In the genomic region with DNA sequence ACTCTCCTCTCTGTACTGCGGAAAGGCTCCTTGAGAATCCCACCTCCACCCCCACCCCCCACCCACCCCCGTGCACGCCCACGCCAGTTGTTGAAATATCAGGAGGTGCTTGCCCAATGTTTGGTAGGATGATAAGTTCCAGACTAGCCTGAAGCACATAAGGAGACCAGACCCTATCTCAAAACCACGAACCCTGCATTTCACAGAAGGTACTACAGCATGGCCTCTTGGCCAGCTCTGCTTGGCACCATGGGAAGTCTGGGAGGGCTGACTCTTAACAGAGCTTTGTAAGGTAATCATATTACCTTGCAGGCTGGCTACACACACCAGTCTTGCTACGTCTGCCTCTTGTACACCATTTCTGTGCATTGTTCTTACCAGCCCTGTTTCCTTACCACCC, we compare ENCODE assay signal across 18 mouse cellular contexts. TPM values are rescaled to one million over a fixed set of nuclear protein-coding genes. Genes with fewer than 3 reads are reported as not detected.
DNase-seq lines count a peak whose midpoint lies in the region; ATAC-seq lines count a peak whose summit lies in the region.
"Had no signal": no experiment of that assay in that cellular context is flagged by ENCODE, and none has a peak within 500 bp of the region (broad histone marks: within the 10 kb centered on the region; RNA-seq: fewer than 3 reads in every experiment).

No protein-coding gene starts in this region.

- H3K27ac ChIP-seq in heart, embryonic 14.5 days (replicated peaks in 1 of 2; ENCODE audit: control insufficient read depth in 1 of 2, insufficient read depth in 1 of 2, low read depth in 2 of 2, low read length in 2 of 2): 0 out of 4 replicates have a peak overlapping the region, but pooled peaks of 1 of the 2 experiments have one; percentile 28
- H3K27ac ChIP-seq: forebrain, embryonic 10.5 days; stomach, embryonic 15.5 days had no signal

- no peaks in the 10 kb centered on the region for H3K9me3 ChIP-seq in heart, embryonic 14.5 days (ENCODE audit: control insufficient read depth, low read length)
- H3K9me3 ChIP-seq: forebrain, embryonic 10.5 days; stomach, embryonic 15.5 days had no signal

- H3K4me1 ChIP-seq in heart, embryonic 14.5 days (ENCODE audit: control insufficient read depth in 2 of 2, insufficient read depth in 2 of 2, low read length in 2 of 2): peaks cover 13 to 22% of the 10 kb centered on the region in 2 experiments

- no peaks in the 10 kb centered on the region for H3K27me3 ChIP-seq in heart, embryonic 14.5 days (ENCODE audit: control insufficient read depth, insufficient read depth, low read length)
- H3K27me3 ChIP-seq: stomach, embryonic 15.5 days had no signal

- no peaks in the 10 kb centered on the region for H3K36me3 ChIP-seq in heart, embryonic 14.5 days (ENCODE audit: control insufficient read depth, insufficient read depth, low read length)
- H3K36me3 ChIP-seq: forebrain, embryonic 10.5 days; stomach, embryonic 15.5 days had no signal

- H3K9ac ChIP-seq in heart, embryonic 14.5 days (ENCODE audit: low read length): 0 out of 2 replicates have a peak overlapping the region, but pooled peaks have one; percentile 30
- H3K9ac ChIP-seq: lung, embryonic 14.5 days; stomach, embryonic 15.5 days had no signal

- DNase-seq in adrenal gland, postnatal 14 days: peak; percentile 3
- DNase-seq in adrenal gland, adult 8-10 months: no peak
- no peak for DNase-seq in heart, postnatal 4 days
- peak; percentile 65 for DNase-seq in MN1 (ENCODE audit: low spot score)
- no peak for DNase-seq in cerebellum, adult 9-11 months
- no peak for DNase-seq in left cerebral cortex, adult 9 months (ENCODE audit: low spot score in 2 of 2)
- DNase-seq: adrenal gland, postnatal 36 days; cerebellum, adult 9-10 months; kidney, adult 2 months; kidney, postnatal 10 days; lung, embryonic 14.5 days; lung, postnatal 36 days had no signal

- no peak; the same call in 1 of the 2 replicates for ATAC-seq in heart, embryonic 14.5 days (ENCODE audit: insufficient number of reproducible peaks, insufficient read depth, low FRiP score, low read depth)
- peak; percentile 44 for ATAC-seq in megakaryocyte progenitor cell, adult 5-6 weeks (replicated peaks; ENCODE audit: poor library complexity)

- WGBS in heart, embryonic 14.5 days: 12% methylated on average over 6 of the region's 6 CpGs

- no peak overlapping the region for H3K4me2 ChIP-seq in heart, embryonic 14.5 days (ENCODE audit: low read length)
- H3K4me2 ChIP-seq: lung, embryonic 14.5 days; midbrain, embryonic 11.5 days; stomach, embryonic 15.5 days had no signal

- H3K4me3 ChIP-seq in heart, embryonic 14.5 days (ENCODE audit: control insufficient read depth in 1 of 2, insufficient read depth in 1 of 2, low read depth in 1 of 2, low read length in 2 of 2): no peak overlapping the region
- H3K4me3 ChIP-seq: forebrain, embryonic 10.5 days; stomach, embryonic 15.5 days had no signal

RNA-seq across cellular contexts. Expression of a gene that starts 5.2 kb away (rescaled TPM):
- total RNA-seq in adrenal gland, postnatal 14 days (2021): 876 and 969 TPM in 2 replicates
- 1,000 to 10,000 TPM; 1,117 to 1,520 (median 1,260) TPM for total RNA-seq in adrenal gland, adult 8-10 months (2022)
- polyA plus RNA-seq in heart, embryonic 14.5 days (2014; fragmentation: Nextera tagmentation; extraction: Ambion mirVana): 88.7 and 98.1 TPM in 2 replicates
- 100 to 1,000 TPM; 554 to 566 TPM for total RNA-seq in heart, postnatal 4 days (2021)
- total RNA-seq in megakaryocyte progenitor cell, adult 5-6 weeks (2015): 173 and 221 TPM in 2 replicates
- total RNA-seq in megakaryocyte progenitor cell, adult 5-6 weeks (2017): 222 and 258 TPM in 2 replicates

RNA-seq across cellular contexts. Expression of a gene that starts 53.2 kb away (rescaled TPM):
- total RNA-seq in adrenal gland, postnatal 14 days (2021): 2.0 and 5.4 TPM in 2 replicates
- under 1 TPM; 0.70 to 1.00 (median 0.91) TPM for total RNA-seq in adrenal gland, adult 8-10 months (2022)
- polyA plus RNA-seq in heart, embryonic 14.5 days (2014; fragmentation: Nextera tagmentation; extraction: Ambion mirVana): 0.24 and 0.26 TPM in 2 replicates
- 1 to 10 TPM; 1.6 to 2.4 TPM for total RNA-seq in heart, postnatal 4 days (2021)
- total RNA-seq in megakaryocyte progenitor cell, adult 5-6 weeks (2015): not detected in 2 replicates
- not detected in 2 replicates for total RNA-seq in megakaryocyte progenitor cell, adult 5-6 weeks (2017)
- total RNA-seq: granulocyte monocyte progenitor cell, adult 5-6 weeks had no signal

Comparison
In these comparisons a context has a peak if more than half of its experiments do, and no peak if none do; other contexts are left out.
1. DNase-seq: peak in adrenal gland, postnatal 14 days (single experiment) and MN1 (single experiment); none in adrenal gland, adult 8-10 months (single experiment), heart, postnatal 4 days (single experiment), cerebellum, adult 9-11 months (single experiment) and left cerebral cortex, adult 9 months (0 of 2).